Mouse (Mus musculus): ENCODE results near the gene Sox6. TPM values are rescaled to one million over a fixed set of nuclear protein-coding genes. Genes with fewer than 3 reads are reported as not detected.

Sox6 gene
- total RNA-seq, 2 experiments from 2014 or later, result 24.3 to 31.0 TPM

GRCm38 (mm10) chr7:115517701-115518100 is 520.9 kb downstream of the Sox6 start:
- DNase-seq (ENCODE audit: low spot score in 2 of 2), result no peak
- no peak for TF ChIP-seq CTCF (conservative IDR thresholded peaks at IDR 0.05)
- no peak overlapping the region for H3K4me3 ChIP-seq
- H3K27ac ChIP-seq, result no peak overlapping the region

- H3K27ac ChIP-seq, result 0 out of 2 replicates have a peak overlapping the region, but pooled peaks have one; percentile 18
- TF ChIP-seq CTCF (conservative IDR thresholded peaks at IDR 0.05), result no peak
Measured at GRCm38 (mm10) chr7:115513681-115514080, 524.9 kb downstream of the Sox6 start.

GRCm38 (mm10) chr7:115511777-115512176 is 526.8 kb downstream of the Sox6 start:
- no peak for TF ChIP-seq CTCF (conservative IDR thresholded peaks at IDR 0.05)
- H3K4me3 ChIP-seq, result no peak overlapping the region
- DNase-seq (ENCODE audit: low spot score in 2 of 2), result no peak
- no peak overlapping the region for H3K27ac ChIP-seq

More at GRCm38 (mm10) chr7:115513681-115514080, 524.9 kb downstream of the Sox6 start:
- H3K4me3 ChIP-seq, result no peak overlapping the region
- DNase-seq (ENCODE audit: low spot score in 2 of 2), result no peak

- no peak for DNase-seq (ENCODE audit: low spot score in 2 of 2)
- no peak for TF ChIP-seq CTCF (conservative IDR thresholded peaks at IDR 0.05)
- no peak overlapping the region for H3K27ac ChIP-seq
- H3K4me3 ChIP-seq, result no peak overlapping the region
Measured at GRCm38 (mm10) chr7:115511091-115511490, 527.5 kb downstream of the Sox6 start.

- no peak for TF ChIP-seq CTCF (conservative IDR thresholded peaks at IDR 0.05)
- Histone ChIP-seq H3K27ac (no peak overlapping the region), H3K4me3 (no peak overlapping the region)
- no peak for DNase-seq (ENCODE audit: low spot score in 2 of 2)
Measured at GRCm38 (mm10) chr7:115510045-115510444, 528.6 kb downstream of the Sox6 start.

- H3K27ac ChIP-seq, result no peak overlapping the region
- no peak for TF ChIP-seq CTCF (conservative IDR thresholded peaks at IDR 0.05)
- DNase-seq (ENCODE audit: low spot score in 2 of 2), result no peak
- H3K4me3 ChIP-seq, result no peak overlapping the region
Measured at GRCm38 (mm10) chr7:115506385-115506784, 532.2 kb downstream of the Sox6 start.

- Histone ChIP-seq H3K4me3 (no peak overlapping the region), H3K27ac (no peak overlapping the region)
- no peak for DNase-seq (ENCODE audit: low spot score in 2 of 2)
- no peak for TF ChIP-seq CTCF (conservative IDR thresholded peaks at IDR 0.05)
Measured at GRCm38 (mm10) chr7:115501497-115501896, 537.1 kb downstream of the Sox6 start.

GRCm38 (mm10) chr7:115500825-115501224 is 537.8 kb downstream of the Sox6 start:
- DNase-seq (ENCODE audit: low spot score in 2 of 2), result no peak
- TF ChIP-seq CTCF (conservative IDR thresholded peaks at IDR 0.05), result no peak
- H3K27ac ChIP-seq, result no peak overlapping the region
- H3K4me3 ChIP-seq, result no peak overlapping the region

- H3K4me3 ChIP-seq, result no peak overlapping the region
- no peak overlapping the region for H3K27ac ChIP-seq
- no peak for DNase-seq (ENCODE audit: low spot score in 2 of 2)
- no peak for TF ChIP-seq CTCF (conservative IDR thresholded peaks at IDR 0.05)
Measured at GRCm38 (mm10) chr7:115500170-115500569, 538.4 kb downstream of the Sox6 start.

- no peak overlapping the region for H3K4me3 ChIP-seq
- DNase-seq (ENCODE audit: low spot score in 2 of 2), result no peak
- H3K27ac ChIP-seq, result no peak overlapping the region
- TF ChIP-seq CTCF (conservative IDR thresholded peaks at IDR 0.05), result no peak
Measured at GRCm38 (mm10) chr7:115491721-115492120, 546.9 kb downstream of the Sox6 start.

- no peak overlapping the region for H3K4me3 ChIP-seq
- DNase-seq (ENCODE audit: low spot score in 2 of 2), result no peak
Measured at GRCm38 (mm10) chr7:115489608-115490007, 549.0 kb downstream of the Sox6 start.

GRCm38 (mm10) chr7:115486431-115486830 is 552.2 kb downstream of the Sox6 start:
- no peak for DNase-seq (ENCODE audit: low spot score in 2 of 2)
- H3K4me3 ChIP-seq, result no peak overlapping the region
- no peak overlapping the region for H3K27ac ChIP-seq
- TF ChIP-seq CTCF (conservative IDR thresholded peaks at IDR 0.05), result no peak

More at GRCm38 (mm10) chr7:115489608-115490007, 549.0 kb downstream of the Sox6 start:
- no peak overlapping the region for H3K27ac ChIP-seq
- peak; percentile 70 for TF ChIP-seq CTCF (conservative IDR thresholded peaks at IDR 0.05)

- Histone ChIP-seq H3K4me3 (no peak overlapping the region), H3K27ac (no peak overlapping the region)
- DNase-seq (ENCODE audit: low spot score in 2 of 2), result no peak
- no peak for TF ChIP-seq CTCF (conservative IDR thresholded peaks at IDR 0.05)
Measured at GRCm38 (mm10) chr7:115485664-115486409, 552.8 kb downstream of the Sox6 start.

GRCm38 (mm10) chr7:115477763-115478162 is 560.8 kb downstream of the Sox6 start:
- no peak overlapping the region for H3K27ac ChIP-seq
- no peak for DNase-seq (ENCODE audit: low spot score in 2 of 2)
- no peak for TF ChIP-seq CTCF (conservative IDR thresholded peaks at IDR 0.05)
- H3K4me3 ChIP-seq, result no peak overlapping the region

Measured in layer of hippocampus, adult 2 months (tissue).